Mouse (Mus musculus) WW6 (cell line): Measurements from ENCODE around the gene Slc2a13.

Experiments
- DNase-seq: peaks from one replicate; pipeline ENCODE4 v3.0.0-alpha.2; 2013; ENCODE audit warnings: low read depth, low spot score

Gene Slc2a13

DNA sequence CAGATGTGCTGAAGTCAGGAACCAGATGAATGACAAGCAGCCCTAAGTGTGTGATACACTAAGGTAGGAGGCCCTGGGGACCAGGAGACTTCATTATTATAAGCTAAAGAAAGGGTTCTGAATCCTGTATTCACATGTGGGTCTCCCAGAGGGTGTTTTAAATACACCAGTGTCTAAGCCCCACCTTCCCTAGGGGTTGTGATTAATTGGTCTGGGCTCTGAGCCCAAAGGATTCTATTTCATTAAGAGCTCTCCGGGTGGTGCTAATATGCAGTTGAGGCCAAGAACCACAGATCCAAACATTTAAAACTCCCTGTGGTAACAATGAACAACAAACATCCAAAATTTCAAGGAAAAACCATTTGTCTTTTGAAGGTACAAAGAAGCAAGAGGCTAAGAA, 70.4 kb downstream of the Slc2a13 start:
- DNase-seq = no peak

DNA sequence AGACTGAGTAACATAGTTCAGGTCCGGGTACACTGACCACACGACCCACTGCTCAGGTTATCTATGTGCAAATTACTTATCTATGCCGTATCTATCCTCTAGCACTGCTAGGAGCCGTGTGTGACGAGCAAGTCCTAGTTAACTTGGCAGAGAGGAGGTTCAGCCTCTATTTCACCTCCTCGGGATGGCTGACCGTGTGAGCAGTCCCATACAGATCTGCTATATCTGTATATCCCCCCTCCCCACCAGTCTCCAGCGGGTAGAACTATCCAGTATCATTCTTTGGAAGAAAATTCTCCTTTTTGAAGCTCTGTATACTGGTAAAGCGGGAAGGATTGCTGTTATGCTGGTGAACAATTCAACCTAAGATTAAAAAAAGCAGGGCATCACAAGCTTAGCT, 70.8 kb downstream of the Slc2a13 start:
- DNase-seq = no peak

- DNase-seq = no peak
Measured at GRCm38 (mm10) chr15:91495014-91495413, 78.0 kb downstream of the Slc2a13 start.

- DNase-seq = no peak
Measured at GRCm38 (mm10) chr15:91479924-91480615, 93.0 kb downstream of the Slc2a13 start.

DNA sequence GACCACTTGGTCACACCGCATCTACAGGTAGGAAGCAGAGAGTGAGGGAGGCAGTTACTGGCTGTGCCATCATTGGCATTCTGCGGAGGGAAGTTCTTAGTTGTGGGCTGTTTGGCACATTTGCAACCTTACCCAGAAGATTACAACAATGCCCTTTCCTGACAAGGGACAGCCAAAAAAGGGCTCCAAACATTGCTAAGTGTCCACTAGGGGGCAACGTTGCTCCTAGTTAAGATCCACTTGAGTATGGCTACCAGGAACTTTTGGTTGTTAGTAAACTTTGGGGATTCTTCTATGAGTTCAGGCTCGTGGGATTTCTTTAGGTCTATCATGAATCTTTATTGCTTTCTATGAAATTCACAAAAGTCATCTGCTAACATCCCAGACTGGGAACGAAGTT, 95.3 kb downstream of the Slc2a13 start:
- peak; percentile 16 for DNase-seq

GRCm38 (mm10) chr15:91473690-91474409, 99.2 kb downstream of the Slc2a13 start:
- no peak for DNase-seq

DNA sequence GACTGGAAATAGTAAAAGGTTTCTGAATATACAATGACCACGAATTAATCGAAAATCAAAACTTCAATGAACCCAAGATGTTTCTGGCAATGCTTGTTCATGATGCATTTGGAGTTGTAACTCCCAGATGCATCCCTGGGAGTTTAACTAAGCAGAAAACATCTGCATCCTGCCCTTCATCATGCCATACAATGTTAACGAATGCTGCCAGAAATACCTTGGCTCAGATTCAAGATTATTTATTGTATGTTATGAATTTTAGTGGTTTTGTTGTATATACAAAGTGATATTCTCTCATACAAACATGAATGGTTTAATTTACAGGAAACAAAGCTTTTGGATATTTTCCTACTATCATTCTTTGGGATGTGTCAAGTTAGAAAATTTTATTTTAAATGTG, 107.7 kb downstream of the Slc2a13 start:
- DNase-seq = no peak

DNA sequence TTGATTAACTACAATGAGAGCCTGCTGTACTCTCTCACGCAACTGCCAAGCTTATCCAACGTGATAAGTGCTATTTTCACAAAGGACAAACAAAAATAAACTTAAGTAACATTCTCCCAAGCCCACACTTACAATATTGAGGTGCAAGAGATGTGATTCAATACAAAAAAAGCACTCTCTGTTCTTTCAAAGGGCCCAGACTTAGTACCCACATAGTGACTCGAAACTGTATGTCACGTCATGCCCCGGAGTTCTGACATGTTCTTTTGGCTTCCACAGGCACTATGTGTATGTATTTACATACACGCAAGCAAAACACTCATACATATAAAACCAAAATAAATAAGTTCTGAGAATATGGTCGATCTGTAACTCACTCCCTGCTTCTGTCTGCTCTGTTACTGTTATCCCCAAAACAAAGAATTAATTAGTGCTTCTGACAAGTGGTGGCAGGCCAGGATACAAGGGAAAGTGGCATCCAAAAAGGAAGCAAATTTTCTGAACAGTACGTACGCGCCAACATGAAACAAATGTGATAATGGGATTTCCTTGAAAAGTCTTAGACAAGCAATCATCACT, 109.1 kb downstream of the Slc2a13 start:
- DNase-seq = no peak

DNA sequence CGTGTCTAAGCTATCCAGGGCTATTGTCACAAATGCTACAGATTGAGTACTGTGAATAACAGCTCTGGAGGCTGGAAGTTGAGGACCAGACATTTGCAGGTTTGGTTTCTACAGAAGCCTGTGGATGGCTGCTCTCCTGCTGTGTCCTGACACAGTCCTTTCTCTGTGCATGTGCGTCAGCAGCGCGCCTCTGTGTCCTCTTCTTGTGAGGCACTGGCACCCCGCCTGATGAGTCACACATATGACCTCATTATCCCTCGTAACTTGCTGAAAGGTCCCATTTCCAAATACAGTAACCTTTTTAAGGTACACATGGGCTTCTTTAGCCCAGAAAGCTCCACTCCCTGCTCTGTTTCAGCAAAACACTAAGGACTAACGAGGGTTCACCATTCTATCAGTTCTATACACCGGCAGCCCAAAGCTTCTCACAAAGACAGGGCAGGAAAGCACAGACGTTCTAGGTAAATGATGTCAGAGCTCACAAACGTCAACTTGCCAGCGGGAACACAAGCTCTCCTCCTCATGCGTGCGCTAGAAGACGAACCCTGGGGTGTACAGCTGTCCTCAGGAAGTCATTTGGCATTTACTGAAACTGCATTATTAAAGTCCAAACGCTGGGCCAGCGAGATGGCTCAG, 109.9 kb downstream of the Slc2a13 start:
- no peak for DNase-seq

DNA sequence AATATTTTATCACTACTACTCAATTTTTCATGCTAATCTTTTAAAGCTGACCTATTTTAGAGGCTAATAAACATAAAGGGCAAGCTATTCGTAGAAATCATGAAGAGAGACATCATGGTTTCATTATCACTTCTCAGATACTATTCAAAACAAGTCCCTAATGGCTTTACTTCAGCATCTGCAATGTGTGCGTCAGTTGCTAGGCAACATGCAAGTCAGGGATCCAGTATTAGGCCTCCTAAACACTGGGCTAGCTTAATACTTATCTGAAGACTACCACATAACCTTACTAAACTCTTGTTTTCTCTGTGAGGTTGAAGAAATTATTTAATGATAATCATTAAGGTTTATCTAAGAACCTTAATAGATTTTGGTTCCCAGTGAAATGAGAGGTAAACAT, 111.1 kb downstream of the Slc2a13 start:
- no peak for DNase-seq

DNA sequence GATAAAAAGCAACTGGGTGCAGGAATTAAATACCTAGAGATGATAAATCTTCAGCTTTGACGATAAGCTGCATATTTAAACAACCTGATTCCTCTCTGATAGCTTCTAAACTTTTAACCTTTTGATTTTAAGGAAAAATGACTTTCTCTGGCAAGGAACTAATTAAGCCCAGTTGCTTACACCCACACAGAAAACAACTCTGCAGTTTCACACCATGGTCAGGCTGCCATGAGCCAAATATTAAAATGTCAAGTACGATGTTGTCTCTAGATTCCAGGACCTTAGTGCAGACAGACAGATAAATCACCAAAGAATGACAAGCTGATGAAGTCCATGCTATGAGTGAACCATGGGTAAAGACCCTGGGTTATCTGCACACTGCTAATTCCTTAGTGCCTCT, 115.9 kb downstream of the Slc2a13 start:
- DNase-seq = no peak

DNA sequence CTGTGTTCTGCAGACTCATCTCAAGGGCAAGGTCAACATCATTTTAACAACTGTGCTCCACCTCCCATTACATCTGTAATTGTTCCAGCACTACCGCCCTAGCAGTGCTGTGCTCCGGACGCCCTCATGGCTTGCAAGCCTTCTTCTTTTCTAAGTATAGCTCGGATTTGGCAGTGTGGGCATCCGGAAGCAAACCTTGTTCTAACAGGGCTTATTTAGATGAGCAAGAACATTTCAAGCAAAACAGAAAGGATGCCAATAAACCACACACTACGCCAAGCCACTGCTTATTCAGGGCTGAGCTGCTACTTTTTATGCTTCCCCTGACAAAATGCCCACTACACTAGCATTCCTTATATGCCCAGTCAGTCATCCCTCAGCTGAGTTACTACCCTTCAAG, 127.7 kb downstream of the Slc2a13 start:
- no peak for DNase-seq

DNA sequence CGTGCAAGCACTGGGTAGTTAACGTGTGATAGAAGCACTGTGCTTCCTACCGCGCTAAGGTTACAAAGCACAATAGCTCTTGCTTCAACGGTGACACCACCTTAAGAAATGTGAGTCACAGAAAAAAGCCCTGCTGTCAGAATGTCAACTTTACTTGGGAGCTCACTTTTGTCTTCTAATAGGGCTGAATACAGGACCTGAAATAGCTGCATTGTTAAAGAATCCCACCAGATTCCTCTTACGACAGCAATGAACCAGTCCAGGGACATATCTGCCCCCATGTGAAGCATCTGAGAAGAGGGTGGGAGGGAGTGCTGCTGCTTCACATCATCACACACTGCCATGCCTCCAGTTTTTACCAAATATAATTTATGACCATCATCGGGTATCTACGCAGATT, 129.6 kb downstream of the Slc2a13 start:
- no peak for DNase-seq

DNA sequence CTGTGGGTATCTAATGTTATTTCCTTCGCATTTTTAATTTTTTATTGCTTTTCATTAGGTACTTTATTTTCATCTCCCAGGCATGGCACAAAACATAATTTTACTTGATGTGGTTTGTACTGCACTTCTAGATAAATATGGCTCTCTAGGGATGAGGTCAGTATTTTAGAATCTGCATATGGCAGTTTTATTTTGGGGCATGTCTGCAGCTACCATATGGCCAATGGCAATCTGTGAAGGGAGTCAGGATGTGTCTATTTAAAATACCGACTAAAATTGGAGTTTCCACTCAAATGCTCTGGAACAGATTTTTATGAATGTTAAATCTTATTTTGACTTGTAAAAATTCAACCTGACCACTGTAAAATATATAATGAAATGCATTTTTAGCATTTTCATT, 133.2 kb downstream of the Slc2a13 start:
- no peak for DNase-seq

GRCm38 (mm10) chr15:91425426-91425825, 147.6 kb downstream of the Slc2a13 start:
- DNase-seq = no peak

GRCm38 (mm10) chr15:91406979-91407378, 166.1 kb downstream of the Slc2a13 start:
- no peak for DNase-seq

DNA sequence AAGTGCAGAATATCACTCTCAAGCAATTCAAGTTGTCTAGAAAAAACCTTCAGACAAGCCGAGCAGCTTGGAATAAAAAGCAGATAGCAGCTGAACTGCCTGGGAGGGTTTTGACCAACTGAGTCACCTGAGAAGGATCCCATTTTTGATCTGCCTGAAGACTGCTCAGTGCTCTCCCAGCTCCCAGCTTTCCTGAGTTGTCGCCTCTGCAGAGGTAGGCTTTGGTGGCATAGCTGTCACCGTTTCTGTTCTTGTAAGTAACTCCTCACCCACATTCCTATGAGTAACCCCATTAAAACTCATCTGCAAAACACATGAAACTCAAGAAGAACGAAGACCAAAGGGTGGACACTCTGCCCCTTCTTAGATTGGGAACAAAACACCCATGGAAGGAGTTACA, 177.9 kb downstream of the Slc2a13 start:
- DNase-seq = no peak

DNA sequence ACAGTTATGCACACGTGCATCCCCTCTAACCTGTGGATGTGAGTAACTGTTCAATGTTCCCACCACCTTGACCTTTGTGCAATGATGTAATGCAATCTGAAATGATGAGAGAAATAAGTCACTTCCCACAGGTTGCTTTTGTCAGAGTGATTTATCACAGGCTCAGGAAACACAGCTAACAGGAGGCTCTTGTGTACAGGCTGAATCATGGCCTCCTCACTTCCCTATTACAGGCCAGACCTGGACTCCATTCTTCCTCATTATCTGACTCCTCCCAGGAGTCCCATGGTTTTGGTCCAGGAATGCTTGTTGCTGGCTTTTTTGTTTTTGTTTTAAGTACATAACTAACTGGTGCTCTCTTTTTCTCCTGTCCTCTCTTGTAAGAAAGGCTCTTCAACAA, 189.4 kb downstream of the Slc2a13 start:
- no peak for DNase-seq

- no peak for DNase-seq
Measured at GRCm38 (mm10) chr15:91382606-91383005, 190.5 kb downstream of the Slc2a13 start.

GRCm38 (mm10) chr15:91381864-91382263, 191.2 kb downstream of the Slc2a13 start:
- DNase-seq = no peak

GRCm38 (mm10) chr15:91378751-91379325, 194.2 kb downstream of the Slc2a13 start:
- no peak for DNase-seq

DNA sequence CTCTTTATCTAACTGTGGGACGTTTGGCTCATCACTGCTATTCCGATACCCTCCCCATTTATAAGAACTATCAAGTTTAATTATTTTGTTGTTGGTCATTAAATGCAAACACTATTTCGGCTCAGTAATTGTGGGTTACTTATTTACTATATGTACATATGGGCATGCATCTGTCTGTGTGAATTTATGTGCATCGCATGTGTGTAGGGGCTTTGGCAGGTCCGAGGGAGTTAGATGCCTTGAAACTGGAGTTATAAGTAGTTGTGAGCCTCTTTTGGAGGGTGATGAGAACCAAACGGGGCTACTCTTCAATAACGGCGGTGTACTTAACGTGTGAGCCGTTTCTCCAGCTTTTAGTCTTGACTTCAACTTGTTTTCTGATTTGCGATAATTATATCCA, 195.5 kb downstream of the Slc2a13 start:
- DNase-seq = no peak
